In genomic region chr6:135368230-135368629, GRCm38 (mm10) we compare ENCODE assay signal across 8 mouse cellular contexts. TPM values are rescaled to one million over a fixed set of nuclear protein-coding genes. Genes with fewer than 3 reads are reported as not detected.
DNase-seq lines count a peak whose midpoint lies in the region; ATAC-seq lines count a peak whose summit lies in the region.

No protein-coding gene starts in this region.

- peak; percentile 53 for ATAC-seq in midbrain, embryonic 11.5 days (ENCODE audit: low FRiP score)

- H3K9ac ChIP-seq in midbrain, embryonic 11.5 days (ENCODE audit: low read length): no peak overlapping the region

- no peaks in the 10 kb centered on the region for H3K27me3 ChIP-seq in embryonic facial prominence, embryonic 10.5 days (replicated peaks; ENCODE audit: low read depth, poor library complexity, severe bottlenecking)
- no peaks in the 10 kb centered on the region for H3K27me3 ChIP-seq in midbrain, embryonic 11.5 days (ENCODE audit: control insufficient read depth, insufficient read depth, low read length)

- 64% methylated on average over 6 of the region's 6 CpGs for WGBS in embryonic facial prominence, embryonic 10.5 days
- WGBS in midbrain, embryonic 11.5 days: 61% methylated on average over 6 of the region's 6 CpGs

- peak; percentile 29 to 42 for DNase-seq in heart, adult 9 months (ENCODE audit: low spot score in 2 of 2)
- no peak for DNase-seq in heart, postnatal 36 days
- DNase-seq in embryonic facial prominence, embryonic 10.5 days (ENCODE audit: low spot score): no peak
- peak; percentile 16 for DNase-seq in heart, postnatal 25 days (ENCODE audit: low spot score)
- DNase-seq in midbrain, embryonic 11.5 days (ENCODE audit: low spot score, missing footprints): no peak
- DNase-seq in layer of hippocampus, adult 9-11 months: no peak
- no peak for DNase-seq in urinary bladder, postnatal 14 days (ENCODE audit: low spot score)
- DNase-seq in urinary bladder, postnatal 4 days (ENCODE audit: low spot score in 2 of 2): no peak

- intact Hi-C loops in heart, postnatal 36 days (cut with DNase I): loop anchor here (2.0 to 10.0 kb wide), 3 partner anchors 56 to 383 kb away; partner anchors contain the start of genes Apold1 and Pbp2
- intact Hi-C loops in heart, postnatal 25 days (cut with DNase I): no loop called here

- no peaks in the 10 kb centered on the region for H3K9me3 ChIP-seq in embryonic facial prominence, embryonic 10.5 days
- H3K9me3 ChIP-seq in midbrain, embryonic 11.5 days (ENCODE audit: control insufficient read depth, low read length): no peaks in the 10 kb centered on the region

- H3K36me3 ChIP-seq in embryonic facial prominence, embryonic 10.5 days (replicated peaks): no peaks in the 10 kb centered on the region
- H3K36me3 ChIP-seq in midbrain, embryonic 11.5 days (ENCODE audit: control insufficient read depth, insufficient read depth, low read length): no peaks in the 10 kb centered on the region

- H3K4me1 ChIP-seq in embryonic facial prominence, embryonic 10.5 days: peaks cover 53% of the 10 kb centered on the region
- peaks cover 8% of the 10 kb centered on the region; the same call in 1 of the 2 replicates for H3K4me1 ChIP-seq in midbrain, embryonic 11.5 days (ENCODE audit: control insufficient read depth, insufficient read depth, low read length)

- no peak overlapping the region for H3K4me3 ChIP-seq in embryonic facial prominence, embryonic 10.5 days
- no peak overlapping the region for H3K4me3 ChIP-seq in midbrain, embryonic 11.5 days (ENCODE audit: low read depth, low read length)

- H3K27ac ChIP-seq in embryonic facial prominence, embryonic 10.5 days (replicated peaks): peak overlapping the region; percentile 55
- no peak overlapping the region; the same call in 1 of the 2 replicates for H3K27ac ChIP-seq in midbrain, embryonic 11.5 days (ENCODE audit: low read depth, low read length)

- H3K4me2 ChIP-seq in midbrain, embryonic 11.5 days: no peak overlapping the region

RNA-seq across cellular contexts. Expression of gene Emp1, which starts 5.9 kb away (rescaled TPM):
- 10 to 100 TPM; 46.9 to 53.3 TPM for total RNA-seq in heart, postnatal 36 days (2021)
- polyA plus RNA-seq in embryonic facial prominence, embryonic 10.5 days (2016; fragmentation: Nextera tagmentation; extraction: Ambion mirVana): 4.3 and 7.7 TPM in 2 replicates
- 10 to 100 TPM; 56.1 to 70.8 TPM for total RNA-seq in heart, postnatal 25 days (2021)
- polyA plus RNA-seq in midbrain, embryonic 11.5 days (2014; fragmentation: Nextera tagmentation; extraction: Ambion mirVana): 5.9 and 6.4 TPM in 2 replicates

RNA-seq across cellular contexts. Expression of gene Pbp2, which starts 58.0 kb away (rescaled TPM):
- total RNA-seq in heart, postnatal 36 days (2021): not detected
- not detected in 2 replicates for polyA plus RNA-seq in embryonic facial prominence, embryonic 10.5 days (2016; fragmentation: Nextera tagmentation; extraction: Ambion mirVana)
- not detected for total RNA-seq in heart, postnatal 25 days (2021)
- polyA plus RNA-seq in midbrain, embryonic 11.5 days (2014; fragmentation: Nextera tagmentation; extraction: Ambion mirVana): not detected in 2 replicates

Comparison
In these comparisons a context has a peak if more than half of its experiments do, and no peak if none do; other contexts are left out.
1. DNase-seq: peak in heart, adult 9 months (2 of 2) and heart, postnatal 25 days (single experiment); none in heart, postnatal 36 days (0 of 2), embryonic facial prominence, embryonic 10.5 days (single experiment), midbrain, embryonic 11.5 days (single experiment), layer of hippocampus, adult 9-11 months (single experiment), urinary bladder, postnatal 14 days (single experiment) and urinary bladder, postnatal 4 days (0 of 2).